Mouse (Mus musculus): ENCODE results near the gene Meis1. TPM values are rescaled to one million over a fixed set of nuclear protein-coding genes. Genes with fewer than 3 reads are reported as not detected.

Meis1 gene
- total RNA-seq, 2 experiments from 2014 or later: 1.8 to 1.9 TPM

DNA sequence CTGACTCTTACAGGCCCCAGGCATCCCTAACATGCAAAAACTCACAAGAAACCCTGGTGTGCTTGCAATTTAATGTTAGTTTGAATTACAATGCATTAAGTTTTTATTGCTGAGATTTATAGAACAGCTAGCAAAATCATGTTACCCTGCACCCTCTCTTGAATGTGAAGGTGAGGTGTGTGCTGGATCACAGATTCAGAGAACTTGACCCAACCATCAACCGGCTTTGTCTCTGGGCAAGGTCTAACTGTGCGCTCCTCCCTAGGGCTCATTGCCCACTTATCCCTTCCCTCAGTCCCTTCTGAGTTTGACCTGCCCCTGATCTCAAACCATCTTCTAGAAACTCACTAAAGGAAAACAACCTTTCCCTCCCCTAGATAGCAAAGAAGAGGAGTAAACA, 6.8 kb downstream of the Meis1 start:
- DNase-seq (ENCODE audit: low spot score in 2 of 2): no peak
- no peak for TF ChIP-seq CTCF (conservative IDR thresholded peaks at IDR 0.05)
- no peak overlapping the region for H3K4me3 ChIP-seq
- no peak overlapping the region for H3K27ac ChIP-seq

DNA sequence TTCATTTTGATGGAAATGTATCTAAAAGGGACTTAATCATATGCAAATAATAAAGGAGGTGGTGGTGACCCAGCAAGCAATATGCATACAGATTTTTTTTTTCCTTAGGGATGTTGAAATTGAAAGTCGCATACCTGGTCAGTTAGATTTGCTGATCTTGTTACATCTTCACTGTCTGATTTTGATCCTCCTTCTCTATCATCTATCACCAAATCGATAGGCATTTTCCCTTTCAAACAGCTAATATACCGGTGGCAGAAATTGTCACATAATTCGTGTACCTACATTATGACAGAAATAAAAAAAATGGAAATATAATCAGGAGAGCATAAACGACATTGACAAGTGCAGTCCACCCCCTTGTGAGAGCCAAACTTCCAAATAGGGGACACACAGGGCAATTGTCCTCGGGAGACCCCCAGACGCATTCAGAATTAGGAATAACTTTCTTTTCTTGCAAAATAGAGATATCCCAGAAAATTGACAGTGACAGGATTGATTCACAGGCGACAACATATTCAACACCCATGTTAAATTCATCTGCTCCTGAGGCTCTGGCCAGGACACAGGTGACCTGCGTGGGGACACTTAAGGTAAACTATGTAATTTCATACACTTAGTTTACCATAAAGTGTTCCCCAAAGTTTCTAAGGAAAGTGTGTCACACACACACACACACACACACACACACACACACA, 7.5 kb downstream of the Meis1 start:
- no peak overlapping the region for H3K27ac ChIP-seq
- no peak overlapping the region for H3K4me3 ChIP-seq
- no peak for TF ChIP-seq CTCF (conservative IDR thresholded peaks at IDR 0.05)
- no peak for DNase-seq (ENCODE audit: low spot score in 2 of 2)

DNA sequence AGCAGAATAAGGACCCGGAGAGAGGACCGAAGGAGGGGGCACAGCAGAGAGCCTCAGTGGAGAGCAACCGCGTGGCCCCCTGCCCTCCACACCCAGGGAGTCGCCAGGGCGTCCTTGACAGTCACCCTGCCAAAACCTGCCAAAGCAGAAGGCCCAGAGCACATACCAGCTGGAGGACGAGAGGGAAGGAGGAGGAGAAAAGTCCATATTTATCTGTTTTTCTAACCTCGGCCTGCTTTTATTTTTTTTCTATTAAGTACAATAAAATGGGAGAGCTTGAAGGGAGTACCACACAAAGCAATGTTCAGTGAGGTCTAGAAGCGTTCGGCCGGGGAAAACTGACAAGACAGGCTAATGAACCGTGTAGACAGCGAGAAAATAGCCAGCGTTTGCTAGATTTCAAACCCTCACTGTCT, 8.4 kb downstream of the Meis1 start:
- no peak for TF ChIP-seq CTCF (conservative IDR thresholded peaks at IDR 0.05)
- DNase-seq (ENCODE audit: low spot score in 2 of 2): no peak
- Histone ChIP-seq H3K27ac (no peak overlapping the region), H3K4me3 (no peak overlapping the region)

DNA sequence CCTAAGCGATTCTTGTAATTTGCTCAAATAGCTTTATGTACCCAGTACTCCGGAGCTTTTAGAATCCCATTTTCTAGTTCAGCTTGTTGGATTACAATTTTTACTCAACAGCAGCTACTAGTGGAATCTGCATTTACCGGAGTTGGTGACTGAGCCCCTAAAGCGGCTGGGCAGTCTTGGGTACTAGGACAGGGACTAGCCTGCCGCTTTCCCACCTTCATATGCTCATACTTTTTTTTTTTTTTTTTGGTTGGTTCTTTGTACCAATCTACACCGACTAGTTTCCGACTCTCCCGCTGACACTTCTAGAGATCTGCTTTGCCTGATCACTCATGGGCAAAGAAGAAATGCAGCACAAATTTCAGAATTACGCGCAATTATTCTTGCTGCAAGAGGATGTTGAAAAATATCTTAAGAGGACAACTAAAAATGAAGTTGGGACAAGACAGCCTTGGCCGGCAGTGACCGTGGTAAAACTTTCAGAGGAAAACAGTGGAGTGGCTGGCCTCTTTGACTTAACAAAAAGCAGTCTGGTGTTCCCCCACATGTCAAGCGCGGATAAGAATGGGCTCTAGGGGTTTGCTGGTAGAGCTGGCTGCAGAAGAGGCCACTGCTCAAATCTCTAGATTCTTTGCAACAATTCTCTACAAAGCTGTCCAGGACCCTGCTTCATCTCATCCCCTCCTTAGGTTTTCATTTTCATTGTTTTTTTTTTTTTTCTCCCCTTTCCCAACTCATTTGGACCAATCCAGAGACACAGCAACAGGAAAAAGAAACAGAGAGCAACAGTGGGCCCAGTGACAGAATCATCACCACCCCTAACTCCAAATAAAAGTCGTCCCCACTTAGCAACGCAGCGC, 9.0 kb downstream of the Meis1 start:
- H3K27ac ChIP-seq: no peak overlapping the region
- H3K4me3 ChIP-seq: no peak overlapping the region
- DNase-seq (ENCODE audit: low spot score in 2 of 2): no peak
- TF ChIP-seq CTCF (conservative IDR thresholded peaks at IDR 0.05): no peak

DNA sequence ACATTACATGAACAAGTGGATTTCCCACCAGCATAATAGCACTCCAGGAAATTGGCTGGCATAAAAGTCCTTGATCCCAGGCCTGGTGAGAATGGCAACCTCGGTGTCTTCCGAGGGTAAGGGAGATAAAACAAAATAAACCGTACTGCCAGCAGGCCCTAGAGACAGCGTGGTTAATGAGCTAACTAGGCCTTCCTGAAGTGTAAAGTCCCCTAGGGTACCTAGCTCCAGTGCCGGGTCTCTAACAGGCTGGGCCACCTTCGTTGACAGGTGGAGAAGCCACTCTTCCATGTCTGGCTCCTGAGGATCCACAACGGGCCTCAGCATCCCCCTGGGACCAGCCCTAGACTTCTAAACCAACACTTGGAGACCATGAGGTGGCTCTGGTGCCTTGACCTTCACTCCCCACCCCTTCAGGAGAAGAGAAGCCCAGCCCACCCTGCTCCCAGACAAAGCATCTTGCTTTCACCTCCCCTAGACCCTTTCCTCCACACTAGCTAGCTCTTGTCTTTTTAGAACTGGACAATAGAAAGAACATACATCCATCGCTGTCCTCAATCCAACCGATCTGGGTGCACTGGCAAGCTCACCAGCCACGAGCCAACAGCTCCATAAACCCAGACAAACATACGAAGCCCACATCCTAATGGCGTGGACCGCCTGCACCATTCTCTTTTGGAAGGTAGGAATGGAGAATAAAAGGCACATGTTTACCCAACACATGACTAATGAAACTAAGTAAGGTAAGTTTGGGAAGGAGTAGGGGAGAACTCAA, 10.0 kb downstream of the Meis1 start:
- no peak for DNase-seq (ENCODE audit: low spot score in 2 of 2)
- Histone ChIP-seq H3K4me3 (no peak overlapping the region), H3K27ac (no peak overlapping the region)
- TF ChIP-seq CTCF (conservative IDR thresholded peaks at IDR 0.05): no peak

DNA sequence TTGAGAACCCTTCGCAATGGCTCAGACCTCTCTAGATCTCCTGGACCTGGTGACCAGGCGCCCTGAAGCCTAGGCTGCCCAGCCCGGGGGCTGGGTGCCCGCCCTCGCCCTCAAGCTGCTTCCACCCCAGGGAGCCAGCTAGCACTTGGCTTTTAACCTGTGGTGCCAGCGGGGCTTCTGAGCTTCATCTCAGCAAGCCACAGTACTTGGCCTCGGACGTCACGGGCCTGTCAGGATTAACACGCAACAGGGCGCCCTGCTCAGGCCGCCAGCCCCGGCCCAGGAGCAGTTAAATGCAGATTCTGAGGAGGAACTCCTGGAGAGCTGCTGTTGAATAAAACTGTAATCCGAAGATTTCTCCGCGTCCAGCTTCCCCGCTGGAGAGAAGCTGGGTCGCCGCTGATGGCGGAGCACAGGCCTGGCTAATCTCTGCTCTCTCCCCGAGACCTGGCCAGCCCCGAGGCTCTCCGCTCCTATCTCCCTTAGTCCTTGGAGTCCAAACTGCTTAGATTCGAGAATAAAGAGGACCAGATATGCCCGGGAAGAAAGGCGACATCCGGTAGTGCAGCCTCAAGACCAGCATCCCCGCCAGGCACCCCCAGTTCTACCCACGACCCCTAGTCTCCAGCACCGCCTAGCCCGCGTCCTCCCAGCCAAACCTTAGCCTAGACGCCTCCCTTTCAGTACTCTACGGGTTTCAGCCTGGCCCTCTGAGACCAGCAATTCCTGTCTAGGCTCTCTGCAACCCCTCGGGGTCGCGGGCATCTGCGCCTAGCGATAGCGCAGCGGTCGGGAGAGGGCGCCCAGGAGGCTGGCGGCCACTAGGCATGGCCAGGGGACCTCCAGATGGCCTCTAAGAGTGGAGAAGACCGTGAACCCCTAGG, 11.0 kb downstream of the Meis1 start:
- H3K4me3 ChIP-seq: no peak overlapping the region
- H3K27ac ChIP-seq: no peak overlapping the region
- no peak for DNase-seq (ENCODE audit: low spot score in 2 of 2)

DNA sequence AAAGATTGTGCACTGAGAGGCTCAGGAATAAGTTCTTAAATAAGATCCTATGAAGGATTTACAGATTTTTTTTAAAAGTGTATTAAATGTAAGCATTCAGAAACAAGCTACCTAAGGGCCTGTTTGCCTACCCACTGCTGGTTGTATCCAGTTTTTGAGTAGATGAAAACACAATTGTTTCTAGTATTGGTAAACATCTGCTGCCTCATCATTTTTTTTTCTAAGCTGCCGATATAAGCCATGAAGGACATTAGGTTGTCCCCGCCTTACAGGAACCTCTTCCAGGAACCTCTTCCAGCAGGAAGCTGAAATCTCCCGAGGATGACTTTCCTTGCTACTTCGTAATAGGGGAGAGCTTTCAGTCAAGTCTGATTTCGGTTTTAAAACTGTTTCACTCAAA, 11.7 kb downstream of the Meis1 start:
- H3K27ac ChIP-seq: no peak overlapping the region
- no peak for DNase-seq (ENCODE audit: low spot score in 2 of 2)

More for the DNA sequence above, 11.0 kb downstream of the Meis1 start:
- no peak for TF ChIP-seq CTCF (conservative IDR thresholded peaks at IDR 0.05)

DNA sequence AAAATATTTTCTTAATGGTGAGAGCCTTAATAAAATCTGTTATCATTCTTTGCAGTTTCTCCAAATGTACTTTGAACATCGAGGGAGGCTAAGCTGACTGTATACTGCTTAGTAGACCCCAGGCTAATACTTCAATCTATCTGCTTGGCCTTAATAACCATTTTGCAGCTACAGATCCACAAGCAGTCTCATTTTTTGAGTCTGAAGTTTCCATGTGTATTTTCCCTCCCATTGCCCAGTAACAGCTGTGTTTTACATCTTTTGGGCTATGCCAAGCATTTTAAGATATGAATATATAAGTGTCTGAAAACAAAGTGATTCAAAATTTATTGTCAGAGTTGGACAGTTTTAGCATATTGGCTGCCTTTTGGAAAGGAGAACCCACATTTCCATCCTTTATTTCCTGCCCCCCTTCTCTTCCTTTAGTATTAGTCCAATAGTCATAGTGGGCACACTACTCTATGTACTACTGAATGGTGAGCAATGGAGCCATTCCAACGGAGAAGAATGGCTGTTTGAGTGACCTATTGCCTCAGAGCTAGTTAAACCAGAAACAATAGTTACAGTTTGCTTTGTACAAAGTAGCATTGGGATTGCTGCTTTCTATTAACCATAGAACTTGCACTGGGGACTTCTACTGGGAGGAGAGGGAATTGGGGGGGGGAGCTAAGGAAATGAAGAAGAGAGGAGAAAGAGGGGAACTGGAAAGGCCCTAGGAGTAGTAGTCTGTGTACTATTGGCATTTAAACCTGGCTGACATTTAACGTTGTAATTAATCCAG, 12.7 kb downstream of the Meis1 start:
- TF ChIP-seq CTCF (conservative IDR thresholded peaks at IDR 0.05): no peak
- no peak for DNase-seq (ENCODE audit: low spot score in 2 of 2)
- Histone ChIP-seq H3K4me3 (no peak overlapping the region), H3K27ac (no peak overlapping the region)

More for the DNA sequence above, 11.7 kb downstream of the Meis1 start:
- no peak for TF ChIP-seq CTCF (conservative IDR thresholded peaks at IDR 0.05)
- no peak overlapping the region for H3K4me3 ChIP-seq

DNA sequence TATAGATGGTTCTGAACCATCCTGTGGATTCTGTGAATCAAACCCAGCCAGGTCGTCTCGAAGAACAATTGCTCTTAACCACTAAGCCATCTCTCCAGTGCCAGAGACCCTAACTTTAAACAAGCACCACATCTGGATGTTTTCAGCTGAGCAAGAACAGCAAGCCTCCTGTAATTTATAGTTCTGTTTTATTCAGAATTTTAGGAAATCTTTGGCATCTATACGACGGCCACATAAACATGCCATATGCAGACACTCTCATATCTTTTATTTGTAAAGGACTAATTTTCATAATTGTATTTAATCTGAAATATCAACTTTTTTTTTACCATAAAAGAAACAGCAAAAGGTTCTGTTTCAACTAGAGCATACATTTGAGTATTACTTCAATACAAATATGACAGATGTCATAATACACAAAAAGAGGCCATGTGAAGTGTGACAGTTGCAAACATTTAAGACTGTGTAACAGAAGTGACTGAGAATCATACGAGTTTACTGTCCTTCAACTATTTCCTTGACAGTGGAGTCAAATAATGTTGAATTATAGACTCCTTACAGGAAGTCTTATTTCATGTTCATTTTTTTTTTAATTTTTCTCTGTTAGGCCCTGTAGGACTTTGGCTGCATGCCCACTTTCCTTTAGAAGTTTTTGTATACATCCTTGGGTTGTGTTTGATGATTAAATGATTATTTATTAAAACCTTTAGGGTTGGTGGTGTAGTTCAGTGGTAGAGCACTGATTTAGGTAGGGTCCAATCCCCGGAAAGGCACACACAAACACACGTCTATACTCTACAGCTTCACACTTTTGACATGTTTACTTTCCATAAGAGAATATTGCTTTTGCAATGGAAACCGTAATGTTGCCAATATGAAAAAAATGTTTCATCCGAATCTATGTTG, 13.5 kb downstream of the Meis1 start:
- H3K27ac ChIP-seq: no peak overlapping the region
- no peak for TF ChIP-seq CTCF (conservative IDR thresholded peaks at IDR 0.05)
- no peak overlapping the region for H3K4me3 ChIP-seq
- no peak for DNase-seq (ENCODE audit: low spot score in 2 of 2)

DNA sequence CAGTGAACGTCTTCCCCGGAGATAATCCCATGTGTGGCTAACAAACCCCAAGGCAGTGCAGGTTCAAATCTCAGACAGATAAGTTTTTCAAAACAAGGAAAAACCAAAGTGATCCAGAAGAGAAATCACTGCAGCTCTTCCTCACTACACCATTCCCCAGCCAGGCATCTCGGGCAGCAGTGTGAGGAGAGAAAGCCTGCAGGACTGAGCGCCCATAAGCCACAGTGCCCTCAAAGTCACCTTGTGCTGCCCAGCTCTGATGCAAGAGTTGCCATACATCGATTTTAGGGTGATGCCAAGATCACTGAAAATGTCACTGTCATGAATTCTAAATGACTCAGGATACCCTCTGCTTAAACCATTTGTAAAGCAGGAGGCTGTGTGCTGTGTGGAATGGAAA, 15.7 kb downstream of the Meis1 start:
- DNase-seq (ENCODE audit: low spot score in 2 of 2): no peak
- Histone ChIP-seq H3K4me3 (no peak overlapping the region), H3K27ac (no peak overlapping the region)
- TF ChIP-seq CTCF (conservative IDR thresholded peaks at IDR 0.05): no peak

DNA sequence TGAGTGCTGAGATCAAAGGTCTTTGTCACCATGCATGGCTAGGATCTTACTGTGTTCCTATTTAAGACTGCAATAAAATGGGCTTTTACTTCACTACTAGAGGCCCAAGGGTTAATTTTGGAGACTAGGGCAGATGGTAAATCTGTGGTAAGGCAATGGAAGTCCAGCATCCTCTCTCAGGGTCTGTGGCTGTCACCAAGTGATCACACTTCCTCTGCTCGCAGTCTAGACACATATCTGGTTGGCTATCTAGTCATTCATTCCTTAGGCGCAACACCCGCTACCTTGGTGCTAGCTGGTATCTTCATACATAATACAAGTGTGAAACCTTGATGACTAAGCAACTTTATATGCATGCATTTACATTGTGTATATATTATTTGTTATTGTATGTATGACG, 22.0 kb downstream of the Meis1 start:
- no peak for TF ChIP-seq CTCF (conservative IDR thresholded peaks at IDR 0.05)
- Histone ChIP-seq H3K27ac (no peak overlapping the region), H3K4me3 (no peak overlapping the region)
- DNase-seq (ENCODE audit: low spot score in 2 of 2): no peak

Measured in layer of hippocampus, adult 2 months (tissue).